Mouse (Mus musculus) limb, embryonic 14.5 days (tissue): ENCODE measurements at regions not wholly inside any gene's neighbourhood (a gene's known extent, or its start where the extent isn't known, plus 50 kb on each side); places are given as distances from the start of the nearest gene placed in this dataset.

ENCODE experiments used
- ATAC-seq: fragments of 200-750 bp; cut with Nextera tagmentation; 2 replicates; pipeline ENCODE4 v1.8.0; 2017; ENCODE audit warnings: low read depth, moderate number of reproducible peaks, moderate TSS enrichment; ENCODE audit not compliant: low FRiP score
- DNase-seq: peaks from one replicate; pipeline ENCODE4 v3.0.0-alpha.2; 2015; ENCODE audit warnings: low spot score
- H3K27ac ChIP-seq: fragments of 300-500 bp; sonication (generic); replicated peaks from 2 replicates; pipeline ENCODE4 v1.5.1; 2014; ENCODE audit warnings: low read depth, mild to moderate bottlenecking, low read length, moderate library complexity, mixed read lengths
- H3K27me3 ChIP-seq: fragments of 300-500 bp; sonication (generic); 2 replicates; pipeline ENCODE4 v1.6.1; 2014; ENCODE audit warnings: low read length, mixed read lengths; ENCODE audit not compliant: control insufficient read depth, insufficient read depth
- H3K36me3 ChIP-seq: fragments of 300-500 bp; sonication (generic); 2 replicates; pipeline ENCODE4 v1.6.1; 2014; ENCODE audit warnings: mild to moderate bottlenecking, low read length, moderate library complexity, mixed read lengths; ENCODE audit not compliant: control insufficient read depth, insufficient read depth
- H3K4me1 ChIP-seq: fragments of 300-500 bp; sonication (generic); 2 replicates; pipeline ENCODE4 v1.6.1; 2014; ENCODE audit warnings: antibody characterized with exemption, low read length, mixed read lengths; ENCODE audit not compliant: control insufficient read depth, insufficient read depth
- H3K4me2 ChIP-seq: fragments of 300-500 bp; sonication (generic); replicated peaks from 2 replicates; pipeline ENCODE4 v1.6.1; 2014; ENCODE audit warnings: low read depth, mild to moderate bottlenecking, low read length, moderate library complexity; ENCODE audit not compliant: severe bottlenecking
- H3K4me3 ChIP-seq: fragments of 300-500 bp; sonication (generic); replicated peaks from 2 replicates; pipeline ENCODE4 v1.5.1; 2014; ENCODE audit warnings: low read length
- H3K9ac ChIP-seq: fragments of 300-500 bp; sonication (generic); 2 replicates; pipeline ENCODE4 v1.6.1; 2014; ENCODE audit warnings: mild to moderate bottlenecking, low read depth, low read length, moderate library complexity; ENCODE audit not compliant: severe bottlenecking
- H3K9me3 ChIP-seq: fragments of 300-500 bp; sonication (generic); 2 replicates; pipeline ENCODE4 v1.6.1; 2016; ENCODE audit warnings: low read length; ENCODE audit not compliant: control insufficient read depth
- POLR2A ChIP-seq: fragments of 200-500 bp; IDR thresholded peaks from 2 replicates; pipeline ENCODE4 v1.8.0; 2012; ENCODE audit warnings: inconsistent platforms, mild to moderate bottlenecking, moderate library complexity, borderline replicate concordance; ENCODE audit not compliant: insufficient read depth, insufficient read length; ENCODE audit errors: extremely low read depth
- WGBS: fragments of 180-500 bp; shearing (Covaris S2); extraction: QIAGEN DNeasy Blood & Tissue Kit; methylation state at CpG from one replicate; pipeline ENCODE4 v1.1.7; 2014; 5-methylcytosine and 5-hydroxymethylcytosine counted together

DNA sequence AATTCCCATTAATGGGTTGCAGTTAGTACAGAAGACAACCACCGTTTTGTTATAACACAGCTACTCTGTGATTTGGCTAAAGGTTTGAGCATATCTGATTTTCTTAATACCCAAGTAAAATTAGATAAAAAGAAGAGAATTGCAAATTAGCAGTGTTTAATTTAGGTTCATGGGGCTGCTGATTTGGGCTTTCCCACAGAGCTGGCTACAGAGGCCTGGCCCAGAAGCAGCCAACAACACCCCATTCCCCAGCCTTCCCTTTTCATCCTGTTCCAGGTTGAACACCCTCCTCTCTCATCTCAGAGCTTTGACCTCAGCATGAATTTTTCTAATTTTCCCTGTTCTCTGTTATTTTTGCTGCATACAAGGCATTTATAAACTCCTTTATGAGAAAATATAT lies 260.3 kb upstream of the Negr1 start:
- Histone ChIP-seq H3K36me3 (no peaks in the 10 kb centered on the region), H3K9ac (no peak overlapping the region), H3K4me1 (peaks cover 10% of the 10 kb centered on the region), H3K27me3 (no peaks in the 10 kb centered on the region), H3K27ac (no peak overlapping the region), H3K4me3 (no peak overlapping the region), H3K9me3 (no peaks in the 10 kb centered on the region), H3K4me2 (no peak overlapping the region)
- 38% methylated on average over 1 of the region's 1 CpGs for WGBS
- DNase-seq (no peak), ATAC-seq (no peak)
- TF ChIP-seq POLR2A = no peak

DNA sequence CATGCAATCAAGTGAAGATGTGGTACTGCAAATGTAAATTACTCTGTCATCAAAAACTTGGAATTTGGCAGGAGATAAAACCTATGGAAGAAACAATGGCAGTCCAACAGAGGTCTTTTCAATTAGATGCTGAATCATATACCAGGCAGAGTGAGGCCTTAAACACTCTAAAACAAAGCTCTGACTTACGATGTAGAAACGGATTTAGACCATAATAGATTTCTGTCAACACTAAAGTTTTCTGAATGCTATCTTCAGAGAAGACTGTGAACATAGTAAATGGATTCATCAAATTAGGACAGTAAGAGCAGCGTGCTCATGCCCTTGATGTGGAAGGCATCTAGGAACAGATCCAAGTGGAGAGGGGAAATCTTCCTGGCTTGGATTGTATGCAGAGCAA lies 259.8 kb upstream of the Negr1 start:
- Histone ChIP-seq H3K4me3 (no peak overlapping the region), H3K9ac (no peak overlapping the region), H3K27me3 (no peaks in the 10 kb centered on the region), H3K27ac (no peak overlapping the region), H3K36me3 (no peaks in the 10 kb centered on the region), H3K9me3 (no peaks in the 10 kb centered on the region), H3K4me1 (peaks cover 10% of the 10 kb centered on the region), H3K4me2 (no peak overlapping the region)
- DNase-seq = no peak
- ATAC-seq = no peak
- WGBS = 78% methylated on average over 3 of the region's 3 CpGs
- TF ChIP-seq POLR2A = no peak

DNA sequence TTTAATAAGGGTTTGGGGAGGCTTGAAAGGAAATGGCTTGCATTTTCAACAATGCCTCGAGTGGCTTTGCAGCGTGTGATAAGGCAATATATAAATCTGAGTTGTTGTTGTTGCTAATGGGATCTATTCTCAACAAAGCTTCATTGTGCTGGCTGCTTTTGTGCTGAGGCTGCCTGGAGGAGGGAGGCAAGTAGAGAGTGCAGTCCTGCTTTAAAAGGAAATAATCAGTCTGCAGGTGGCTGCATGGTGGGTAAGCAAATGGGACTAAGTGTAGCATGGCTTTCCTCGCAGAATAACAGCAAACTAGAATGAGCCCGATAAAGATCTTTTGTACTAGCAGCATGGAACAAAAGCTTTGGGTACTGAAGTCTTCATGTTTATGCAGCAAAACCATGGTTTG lies 257.4 kb upstream of the Negr1 start:
- Histone ChIP-seq H3K27me3 (no peaks in the 10 kb centered on the region), H3K4me3 (no peak overlapping the region), H3K9ac (no peak overlapping the region), H3K27ac (no peak overlapping the region), H3K9me3 (no peaks in the 10 kb centered on the region), H3K36me3 (no peaks in the 10 kb centered on the region), H3K4me2 (no peak overlapping the region), H3K4me1 (peaks cover 10% of the 10 kb centered on the region)
- ATAC-seq = no peak
- TF ChIP-seq POLR2A = no peak
- 66% methylated on average over 4 of the region's 4 CpGs for WGBS
- no peak for DNase-seq

DNA sequence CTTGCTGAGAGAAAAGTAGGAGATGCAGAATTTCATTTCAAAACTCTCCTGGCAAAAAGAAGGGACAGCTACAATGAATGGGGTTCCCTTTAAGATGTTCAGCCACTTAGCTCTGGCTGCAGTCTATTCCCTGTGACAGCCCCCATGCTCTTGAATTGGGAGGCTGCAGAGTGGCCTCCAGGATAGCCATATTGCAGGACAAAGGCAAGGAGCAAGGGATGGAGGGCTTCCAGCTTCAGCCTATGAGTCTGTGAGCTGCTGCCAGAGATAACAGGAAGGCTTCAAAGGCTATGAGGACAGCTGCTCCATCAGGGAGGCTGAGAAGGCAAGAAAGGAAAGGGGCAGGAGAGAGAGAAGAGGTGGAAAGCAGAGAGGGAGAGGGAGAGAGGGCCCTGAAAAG lies 256.5 kb upstream of the Negr1 start:
- Histone ChIP-seq H3K9ac (no peak overlapping the region), H3K4me1 (peaks cover 6% of the 10 kb centered on the region), H3K27me3 (no peaks in the 10 kb centered on the region), H3K36me3 (no peaks in the 10 kb centered on the region), H3K27ac (no peak overlapping the region), H3K9me3 (no peaks in the 10 kb centered on the region), H3K4me2 (no peak overlapping the region), H3K4me3 (no peak overlapping the region)
- TF ChIP-seq POLR2A = no peak
- ATAC-seq (no peak), DNase-seq (no peak)

DNA sequence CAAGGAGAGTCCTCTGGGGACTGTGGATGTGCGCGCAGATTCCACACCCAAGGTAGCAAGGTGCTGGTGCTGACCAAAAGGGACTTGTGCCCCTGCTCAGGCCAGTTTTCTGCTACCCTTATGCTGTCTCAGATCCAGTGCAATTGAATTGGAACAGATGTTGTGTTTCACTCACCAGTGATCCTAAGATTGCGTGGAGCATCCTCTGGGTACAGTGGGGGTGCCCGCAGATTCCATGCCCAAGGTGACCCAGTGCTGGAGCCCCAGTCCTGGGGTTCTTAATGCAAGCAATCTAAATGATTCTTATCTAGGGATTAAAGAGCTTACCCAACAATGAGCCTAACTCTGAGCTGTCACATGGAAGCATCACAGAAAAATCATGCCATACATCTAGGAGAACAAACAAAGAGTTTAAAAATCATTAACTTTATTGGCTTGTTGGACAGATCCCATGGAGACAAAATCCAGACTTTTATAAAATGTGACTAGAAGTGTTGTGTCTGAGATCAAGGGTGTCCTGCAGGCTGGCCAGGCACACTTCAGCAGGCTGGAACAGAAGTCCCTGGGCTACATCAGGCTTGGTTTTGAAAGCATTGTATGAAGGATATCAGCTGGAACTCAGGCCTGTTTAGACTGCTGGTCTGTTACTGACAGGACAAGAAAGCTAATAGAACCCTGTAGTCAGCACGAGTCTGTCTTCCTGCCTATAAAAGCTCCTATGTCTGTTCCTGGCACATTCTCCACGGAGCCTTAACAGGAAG lies 226.4 kb upstream of the Negr1 start:
- ATAC-seq (no peak), DNase-seq (no peak)
- H3K27me3 ChIP-seq = no peaks in the 10 kb centered on the region
- WGBS = 74% methylated on average over 6 of the region's 6 CpGs
- no peak overlapping the region for H3K9ac ChIP-seq
- no peak overlapping the region for H3K4me2 ChIP-seq
- no peaks in the 10 kb centered on the region for H3K4me1 ChIP-seq
- no peak for TF ChIP-seq POLR2A
- H3K27ac ChIP-seq = no peak overlapping the region
- no peaks in the 10 kb centered on the region for H3K36me3 ChIP-seq
- no peaks in the 10 kb centered on the region for H3K9me3 ChIP-seq
- H3K4me3 ChIP-seq = no peak overlapping the region
